Mouse (Mus musculus) stomach, embryonic 14.5 days (tissue): ENCODE measurements at regions not wholly inside any gene's neighbourhood (a gene's known extent, or its start where the extent isn't known, plus 50 kb on each side); places are given as distances from the start of the nearest gene placed in this dataset.
A peak's percentile ranks its signal among the peaks of the same experiment; 100 is the strongest.

Source experiments
- ATAC-seq: fragments of 200-750 bp; cut with Nextera tagmentation; 2 replicates; pipeline ENCODE4 v1.8.0; 2017; ENCODE audit warnings: low read depth, moderate TSS enrichment; ENCODE audit not compliant: insufficient number of reproducible peaks, insufficient read depth, low FRiP score
- H3K27ac ChIP-seq: fragments of 300-500 bp; sonication (generic); 2 replicates; pipeline ENCODE4 v1.5.1; 2014; ENCODE audit warnings: mild to moderate bottlenecking, low read length, moderate library complexity, mixed read lengths
- H3K27me3 ChIP-seq: fragments of 300-500 bp; sonication (generic); 2 replicates; pipeline ENCODE4 v1.6.1; 2014; ENCODE audit warnings: low read length, control low read depth, mixed read lengths; ENCODE audit not compliant: control insufficient read depth, insufficient read depth
- H3K36me3 ChIP-seq: fragments of 300-500 bp; sonication (generic); 2 replicates; pipeline ENCODE4 v1.6.1; 2014; ENCODE audit warnings: mild to moderate bottlenecking, control low read depth, low read length, moderate library complexity, mixed read lengths; ENCODE audit not compliant: control insufficient read depth, insufficient read depth
- H3K4me1 ChIP-seq: fragments of 300-500 bp; sonication (generic); 2 replicates; pipeline ENCODE4 v1.6.1; 2014; ENCODE audit warnings: low read length, control low read depth, mixed read lengths; ENCODE audit not compliant: control insufficient read depth, insufficient read depth
- H3K4me2 ChIP-seq: fragments of 300-500 bp; sonication (generic); replicated peaks from 2 replicates; pipeline ENCODE4 v1.6.1; 2014; ENCODE audit warnings: low read depth, low read length, control low read depth
- H3K4me3 ChIP-seq: fragments of 300-500 bp; sonication (generic); 2 replicates; pipeline ENCODE4 v1.5.1; 2014; ENCODE audit warnings: low read depth, low read length, control low read depth
- H3K9ac ChIP-seq: fragments of 300-500 bp; sonication (generic); replicated peaks from 2 replicates; pipeline ENCODE4 v1.6.1; 2014; ENCODE audit warnings: low read depth, mild to moderate bottlenecking, control low read depth, low read length, moderate library complexity, mixed read lengths
- H3K9me3 ChIP-seq: fragments of 300-500 bp; sonication (generic); 2 replicates; pipeline ENCODE4 v1.6.1; 2016; ENCODE audit warnings: low read depth, low read length, control low read depth; ENCODE audit not compliant: control insufficient read depth
- WGBS: fragments of 180-500 bp; shearing (Covaris S2); extraction: QIAGEN DNeasy Blood & Tissue Kit; methylation state at CpG from one replicate; pipeline ENCODE4 v1.1.7; 2014; 5-methylcytosine and 5-hydroxymethylcytosine counted together

GRCm38 (mm10) chr7:83475438-83476160, 109.1 kb upstream of the Tmc3 start:
- no peak for ATAC-seq
- no peak overlapping the region for H3K9ac ChIP-seq
- H3K27me3 ChIP-seq: no peaks in the 10 kb centered on the region
- H3K27ac ChIP-seq: peak overlapping the region; percentile 77
- H3K9me3 ChIP-seq: no peaks in the 10 kb centered on the region
- 35% methylated on average over 8 of the region's 8 CpGs for WGBS
- no peak overlapping the region for H3K4me2 ChIP-seq
- H3K4me1 ChIP-seq: peaks cover 28% of the 10 kb centered on the region
- no peaks in the 10 kb centered on the region for H3K36me3 ChIP-seq
- H3K4me3 ChIP-seq: no peak overlapping the region

GRCm38 (mm10) chr7:83476161-83476495, 108.6 kb upstream of the Tmc3 start:
- 0 out of 2 replicates have a peak, but pooled peaks have one; percentile 26 for ATAC-seq
- peak overlapping the region; percentile 77; the same call in 1 of the 2 replicates for H3K27ac ChIP-seq
- H3K9ac ChIP-seq: no peak overlapping the region
- no peaks in the 10 kb centered on the region for H3K27me3 ChIP-seq
- no peaks in the 10 kb centered on the region for H3K9me3 ChIP-seq
- no peaks in the 10 kb centered on the region for H3K36me3 ChIP-seq
- H3K4me3 ChIP-seq: no peak overlapping the region
- peaks cover 28% of the 10 kb centered on the region for H3K4me1 ChIP-seq
- H3K4me2 ChIP-seq: no peak overlapping the region
- WGBS: 29% methylated on average over 3 of the region's 3 CpGs

GRCm38 (mm10) chr7:83476861-83477260, 107.9 kb upstream of the Tmc3 start:
- Histone ChIP-seq H3K27me3 (no peaks in the 10 kb centered on the region), H3K4me3 (no peak overlapping the region), H3K4me1 (peaks cover 28% of the 10 kb centered on the region), H3K9ac (no peak overlapping the region), H3K9me3 (no peaks in the 10 kb centered on the region), H3K4me2 (no peak overlapping the region), H3K36me3 (no peaks in the 10 kb centered on the region), H3K27ac (peak overlapping the region; percentile 77; the same call in 1 of the 2 replicates)
- WGBS: 71% methylated on average over 3 of the region's 3 CpGs
- ATAC-seq: no peak

- Histone ChIP-seq H3K27ac (peak overlapping the region; percentile 80), H3K27me3 (no peaks in the 10 kb centered on the region), H3K9me3 (no peaks in the 10 kb centered on the region), H3K4me3 (no peak overlapping the region), H3K4me2 (no peak overlapping the region), H3K9ac (no peak overlapping the region), H3K36me3 (no peaks in the 10 kb centered on the region), H3K4me1 (peaks cover 31% of the 10 kb centered on the region)
- peak; percentile 62 for ATAC-seq
- 8% methylated on average over 7 of the region's 7 CpGs for WGBS
Measured at GRCm38 (mm10) chr7:83477661-83478121, 107.0 kb upstream of the Tmc3 start.

GRCm38 (mm10) chr7:83481655-83482054, 103.1 kb upstream of the Tmc3 start:
- H3K27me3 ChIP-seq: no peaks in the 10 kb centered on the region
- no peaks in the 10 kb centered on the region for H3K36me3 ChIP-seq
- no peaks in the 10 kb centered on the region for H3K9me3 ChIP-seq
- no peak for ATAC-seq
- H3K4me2 ChIP-seq: no peak overlapping the region
- H3K4me3 ChIP-seq: no peak overlapping the region
- H3K27ac ChIP-seq: no peak overlapping the region
- peaks cover 7% of the 10 kb centered on the region for H3K4me1 ChIP-seq
- no peak overlapping the region for H3K9ac ChIP-seq

- no peak overlapping the region for H3K4me2 ChIP-seq
- no peak overlapping the region for H3K9ac ChIP-seq
- 69% methylated on average over 3 of the region's 3 CpGs for WGBS
- H3K4me1 ChIP-seq: peaks cover 3% of the 10 kb centered on the region
- ATAC-seq: no peak
- H3K4me3 ChIP-seq: no peak overlapping the region
- H3K36me3 ChIP-seq: no peaks in the 10 kb centered on the region
- H3K9me3 ChIP-seq: no peaks in the 10 kb centered on the region
- no peaks in the 10 kb centered on the region for H3K27me3 ChIP-seq
- H3K27ac ChIP-seq: no peak overlapping the region
Measured at GRCm38 (mm10) chr7:83482254-83482653, 102.5 kb upstream of the Tmc3 start.

GRCm38 (mm10) chr7:83482671-83483304, 101.9 kb upstream of the Tmc3 start:
- H3K4me1 ChIP-seq: peaks cover 3% of the 10 kb centered on the region
- H3K9me3 ChIP-seq: no peaks in the 10 kb centered on the region
- H3K27ac ChIP-seq: no peak overlapping the region
- no peaks in the 10 kb centered on the region for H3K27me3 ChIP-seq
- no peak overlapping the region for H3K9ac ChIP-seq
- H3K4me2 ChIP-seq: no peak overlapping the region
- H3K36me3 ChIP-seq: no peaks in the 10 kb centered on the region
- no peak overlapping the region for H3K4me3 ChIP-seq
- no peak for ATAC-seq
- WGBS: 60% methylated on average over 7 of the region's 7 CpGs

GRCm38 (mm10) chr7:83486156-83486750, 98.5 kb upstream of the Tmc3 start:
- ATAC-seq: no peak
- Histone ChIP-seq H3K9ac (no peak overlapping the region), H3K9me3 (no peaks in the 10 kb centered on the region), H3K4me2 (no peak overlapping the region), H3K4me3 (no peak overlapping the region), H3K27ac (no peak overlapping the region), H3K36me3 (no peaks in the 10 kb centered on the region), H3K4me1 (peaks cover 3% of the 10 kb centered on the region; the same call in 1 of the 2 replicates), H3K27me3 (no peaks in the 10 kb centered on the region)
- WGBS: 38% methylated on average over 2 of the region's 2 CpGs
